Mouse (Mus musculus) stomach, postnatal 0 days (tissue): ENCODE results near the gene Sec22c. TPM values are rescaled to one million over a fixed set of nuclear protein-coding genes. Genes with fewer than 3 reads are reported as not detected.

Experiments
- ATAC-seq: fragments of 200-750 bp; cut with Nextera tagmentation; 2 replicates; pipeline ENCODE4 v1.8.0; 2017; ENCODE audit not compliant: low FRiP score, low TSS enrichment
- DNase-seq: peaks from one replicate; pipeline ENCODE4 v3.0.0-alpha.2; 2016; ENCODE audit warnings: low spot score
- H3K27ac ChIP-seq: fragments of 300-500 bp; sonication (generic); replicated peaks from 2 replicates; pipeline ENCODE4 v1.5.1; 2014; ENCODE audit warnings: mild to moderate bottlenecking, control low read depth
- H3K27me3 ChIP-seq: fragments of 300-500 bp; sonication (generic); 2 replicates; pipeline ENCODE4 v1.6.1; 2014; ENCODE audit warnings: low read length; ENCODE audit not compliant: control insufficient read depth, insufficient read depth
- H3K36me3 ChIP-seq: fragments of 300-500 bp; sonication (generic); 2 replicates; pipeline ENCODE4 v1.6.1; 2014; ENCODE audit warnings: low read length, mixed read lengths; ENCODE audit not compliant: control insufficient read depth, insufficient read depth
- H3K4me1 ChIP-seq: fragments of 300-500 bp; sonication (generic); replicated peaks from 2 replicates; pipeline ENCODE4 v1.6.1; 2014; ENCODE audit warnings: antibody characterized with exemption; ENCODE audit not compliant: control insufficient read depth, insufficient read depth
- H3K4me2 ChIP-seq: fragments of 300-500 bp; sonication (generic); replicated peaks from 2 replicates; pipeline ENCODE4 v1.6.1; 2014; ENCODE audit warnings: low read depth, mild to moderate bottlenecking, control low read depth, moderate library complexity
- H3K4me3 ChIP-seq: fragments of 300-500 bp; sonication (generic); 2 replicates; pipeline ENCODE4 v1.5.1; 2014; ENCODE audit warnings: low read depth, low read length, control low read depth
- H3K9ac ChIP-seq: fragments of 300-500 bp; sonication (generic); 2 replicates; pipeline ENCODE4 v1.6.1; 2014; ENCODE audit warnings: mild to moderate bottlenecking, low read length, control low read depth, mixed read lengths
- H3K9me3 ChIP-seq: fragments of 300-500 bp; sonication (generic); 2 replicates; pipeline ENCODE4 v1.6.1; 2016; ENCODE audit warnings: low read length; ENCODE audit not compliant: control insufficient read depth
- CTCF ChIP-seq: IDR thresholded peaks from 2 replicates; pipeline ENCODE4 v1.5.1; 2016; ENCODE audit warnings: antibody characterized with exemption, low read depth, mild to moderate bottlenecking, moderate library complexity
- EP300 ChIP-seq: optimal IDR thresholded peaks from 2 replicates; pipeline ENCODE3; 2016; ENCODE audit warnings: antibody characterized with exemption
- WGBS: fragments of 180-500 bp; shearing (Covaris S2); extraction: QIAGEN DNeasy Blood & Tissue Kit; methylation state at CpG from one replicate; pipeline ENCODE4 v1.1.7; 2014; 5-methylcytosine and 5-hydroxymethylcytosine counted together
- polyA plus RNA-seq: library from polyadenylated mRNA; unstranded; fragments of >200 nt; fragmentation: Nextera tagmentation; extraction: Ambion mirVana; gene quantifications from 2 replicates; pipeline ENCODE4 v1.2.1, GENCODE M21; 2015

Gene Sec22c
- polyA plus RNA-seq, 1 experiment from 2014 or later, result 6.8 TPM

GRCm38 (mm10) chr9:121675011-121675410, 30.3 kb downstream of the Sec22c start:
- Histone ChIP-seq H3K4me3 (no peak overlapping the region), H3K4me1 (no peaks in the 10 kb centered on the region), H3K4me2 (no peak overlapping the region), H3K36me3 (no peaks in the 10 kb centered on the region), H3K9me3 (no peaks in the 10 kb centered on the region), H3K27me3 (no peaks in the 10 kb centered on the region), H3K9ac (no peak overlapping the region), H3K27ac (no peak overlapping the region)
- ATAC-seq (no peak), DNase-seq (no peak)
- TF ChIP-seq EP300 (no peak), CTCF (no peak)
- 80% methylated on average over 9 of the region's 9 CpGs for WGBS

GRCm38 (mm10) chr9:121673716-121674115, 31.6 kb downstream of the Sec22c start:
- no peaks in the 10 kb centered on the region for H3K27me3 ChIP-seq
- H3K4me1 ChIP-seq, result 0 out of 2 replicates have a peak, but pooled peaks cover 2% of the 10 kb centered on the region
- 84% methylated on average over 5 of the region's 5 CpGs for WGBS
- H3K4me2 ChIP-seq, result no peak overlapping the region
- H3K27ac ChIP-seq, result no peak overlapping the region
- no peak for ATAC-seq
- no peak overlapping the region for H3K4me3 ChIP-seq
- no peak overlapping the region for H3K9ac ChIP-seq
- H3K36me3 ChIP-seq, result no peaks in the 10 kb centered on the region
- no peaks in the 10 kb centered on the region for H3K9me3 ChIP-seq
- no peak for DNase-seq
- no peak for TF ChIP-seq EP300
- TF ChIP-seq CTCF, result no peak

GRCm38 (mm10) chr9:121672311-121672710, 33.0 kb downstream of the Sec22c start:
- WGBS, result 42% methylated on average over 5 of the region's 5 CpGs
- H3K9ac ChIP-seq, result no peak overlapping the region
- 0 out of 2 replicates have a peak, but pooled peaks cover 2% of the 10 kb centered on the region for H3K4me1 ChIP-seq
- H3K36me3 ChIP-seq, result no peaks in the 10 kb centered on the region
- no peak overlapping the region for H3K4me3 ChIP-seq
- 0 out of 2 replicates have a peak overlapping the region, but pooled peaks have one; percentile 18 for H3K27ac ChIP-seq
- DNase-seq, result no peak
- no peak for ATAC-seq
- H3K4me2 ChIP-seq, result no peak overlapping the region
- H3K27me3 ChIP-seq, result no peaks in the 10 kb centered on the region
- H3K9me3 ChIP-seq, result no peaks in the 10 kb centered on the region
- no peak for TF ChIP-seq EP300
- TF ChIP-seq CTCF, result no peak

- H3K4me3 ChIP-seq, result no peak overlapping the region
- no peak for TF ChIP-seq EP300
- TF ChIP-seq CTCF, result peak; percentile 83
- H3K27me3 ChIP-seq, result no peaks in the 10 kb centered on the region
- H3K9ac ChIP-seq, result no peak overlapping the region
- H3K9me3 ChIP-seq, result no peaks in the 10 kb centered on the region
- no peak overlapping the region for H3K4me2 ChIP-seq
- DNase-seq, result peak; percentile 44
- no peak overlapping the region for H3K27ac ChIP-seq
- WGBS, result 32% methylated on average over 7 of the region's 7 CpGs
- no peaks in the 10 kb centered on the region for H3K36me3 ChIP-seq
- ATAC-seq, result no peak; the same call in 1 of the 2 replicates
- 0 out of 2 replicates have a peak, but pooled peaks cover 2% of the 10 kb centered on the region for H3K4me1 ChIP-seq
Observed at GRCm38 (mm10) chr9:121671300-121671699, 34.0 kb downstream of the Sec22c start.

GRCm38 (mm10) chr9:121669348-121669791, 35.9 kb downstream of the Sec22c start:
- Histone ChIP-seq H3K4me1 (0 out of 2 replicates have a peak, but pooled peaks cover 2% of the 10 kb centered on the region), H3K36me3 (no peaks in the 10 kb centered on the region), H3K9me3 (no peaks in the 10 kb centered on the region), H3K27me3 (no peaks in the 10 kb centered on the region), H3K4me3 (peak overlapping the region; percentile 26), H3K4me2 (peak overlapping the region; percentile 47), H3K9ac (peak overlapping the region; percentile 43; the same call in 1 of the 2 replicates), H3K27ac (no peak overlapping the region)
- 2% methylated on average over 28 of the region's 28 CpGs for WGBS
- DNase-seq (peak; percentile 73), ATAC-seq (peak; percentile 63)
- TF ChIP-seq CTCF (peak; percentile 87), EP300 (no peak)

GRCm38 (mm10) chr9:121667822-121668221, 37.5 kb downstream of the Sec22c start:
- 80% methylated on average over 11 of the region's 11 CpGs for WGBS
- H3K4me1 ChIP-seq, result 0 out of 2 replicates have a peak, but pooled peaks cover 2% of the 10 kb centered on the region
- H3K4me2 ChIP-seq, result no peak overlapping the region
- no peaks in the 10 kb centered on the region for H3K9me3 ChIP-seq
- TF ChIP-seq EP300 (no peak), CTCF (no peak)
- no peak overlapping the region for H3K4me3 ChIP-seq
- no peaks in the 10 kb centered on the region for H3K36me3 ChIP-seq
- no peak overlapping the region for H3K9ac ChIP-seq
- H3K27ac ChIP-seq, result no peak overlapping the region
- no peaks in the 10 kb centered on the region for H3K27me3 ChIP-seq
- DNase-seq, result no peak
- no peak for ATAC-seq
